Mouse (Mus musculus) splenic B cell, adult 2 months (primary cell): ENCODE measurements around the gene Gm10142.
"Not testable (repeated sequence)": the region's sequence is repeated elsewhere in the genome, so short reads cannot be mapped to it uniquely, and the experiment has no call there.

Experiments
- DNase-seq: peaks from one replicate; pipeline ENCODE4 v3.0.0-alpha.2; 2011; ENCODE audit warnings: low read depth, low spot score
- H3K27me3 ChIP-seq: 2 replicates; pipeline ENCODE4 v1.6.1; 2012; ENCODE audit warnings: mild to moderate bottlenecking, low read length, moderate library complexity, mixed read lengths; ENCODE audit not compliant: control insufficient read depth, poor library complexity, insufficient read depth, severe bottlenecking
- H3K36me3 ChIP-seq: 2 replicates; pipeline ENCODE4 v1.6.1; 2012; ENCODE audit warnings: mild to moderate bottlenecking, low read length, moderate library complexity, mixed read lengths; ENCODE audit not compliant: control insufficient read depth, poor library complexity, insufficient read depth, severe bottlenecking

The Gm10142 gene

DNA sequence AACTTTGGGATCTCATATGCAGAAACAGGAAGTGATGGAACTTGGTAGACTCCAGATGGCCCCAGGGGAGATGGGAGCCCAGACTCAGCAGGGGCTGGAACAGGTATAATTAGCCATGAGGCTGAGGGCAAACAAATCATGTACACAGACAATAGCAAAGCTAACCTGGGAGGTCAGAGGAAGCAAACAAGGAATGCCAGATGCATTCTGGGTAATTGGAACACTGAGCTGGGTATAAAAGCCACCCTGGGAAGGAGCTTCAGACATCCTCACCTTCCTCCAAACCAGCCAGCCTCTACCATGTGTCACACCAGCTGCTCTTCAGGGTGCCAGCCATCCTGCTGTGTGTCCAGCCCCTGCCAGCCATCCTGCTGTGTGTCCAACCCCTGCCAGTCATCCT, 4.5 kb upstream of the Gm10142 start, which contains the start of gene Gm10024:
TSS of gene Gm10024 (plus strand) at position 301 of the 400 bp plus-strand sequence.
- not testable (repeated sequence) for H3K27me3 ChIP-seq, H3K36me3 ChIP-seq, DNase-seq

DNA sequence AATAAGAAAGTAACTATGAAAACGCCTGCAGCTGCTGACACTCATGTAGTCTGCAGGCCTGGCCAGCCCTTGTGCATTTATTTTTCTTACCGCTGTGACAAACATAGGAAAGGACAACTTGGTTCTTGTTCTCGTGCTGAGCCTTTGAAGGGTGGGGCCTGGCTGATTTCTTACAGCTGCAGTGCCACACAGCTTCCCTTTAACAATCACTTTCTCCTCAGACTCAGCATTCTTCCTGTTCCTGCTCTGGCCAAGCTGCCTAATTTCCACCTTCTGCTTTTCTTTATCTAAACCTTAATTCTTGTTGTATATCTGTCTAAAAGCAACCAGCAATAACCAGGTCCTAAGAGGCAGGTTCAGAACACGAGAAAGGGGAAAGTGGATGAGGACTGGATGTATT, 1.9 kb upstream of the Gm10142 start:
- Histone ChIP-seq H3K27me3 (no peaks in the 10 kb centered on the region), H3K36me3 (no peaks in the 10 kb centered on the region)
- DNase-seq: no peak

DNA sequence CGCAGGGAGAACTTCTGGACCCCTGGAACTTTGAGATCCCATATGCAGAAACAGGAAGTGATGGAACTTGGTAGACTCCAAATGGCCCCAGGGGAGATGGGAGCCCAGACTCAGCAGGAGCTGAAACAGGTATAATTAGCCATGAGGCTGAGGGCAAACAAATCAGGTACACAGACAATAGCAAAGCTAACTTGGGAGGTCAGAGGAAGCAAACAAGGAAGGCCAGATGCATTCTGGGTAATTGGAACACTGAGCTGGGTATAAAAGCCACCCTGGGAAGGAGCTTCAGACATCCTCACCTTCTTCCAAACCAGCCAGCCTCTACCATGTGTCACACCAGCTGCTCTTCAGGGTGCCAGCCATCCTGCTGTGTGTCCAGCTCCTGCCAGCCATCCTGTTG, 4.7 kb downstream of the Gm10142 start, which contains the start of gene Krtap12-1:
TSS of gene Krtap12-1 (plus strand) at position 301 of the 400 bp plus-strand sequence.
- DNase-seq, H3K36me3 ChIP-seq, H3K27me3 ChIP-seq: not testable (repeated sequence)

DNA sequence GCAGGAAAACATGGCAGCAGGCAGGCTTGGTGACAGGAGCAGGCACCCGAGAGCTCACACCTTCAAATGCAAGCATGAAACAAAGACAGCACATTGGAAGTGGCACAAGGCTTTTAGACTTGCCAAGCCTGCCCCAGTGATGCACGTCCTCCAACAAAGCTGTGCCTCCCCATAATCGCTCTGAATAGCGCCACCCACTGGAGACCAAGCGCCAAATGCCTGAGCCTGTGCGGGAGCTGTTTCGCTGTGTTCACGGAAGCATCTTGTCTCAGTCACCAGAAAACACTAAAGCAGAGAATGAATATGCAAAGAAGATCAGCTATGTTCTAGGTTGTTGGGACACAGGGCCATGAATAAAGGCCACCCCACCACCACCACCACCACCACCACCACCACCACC, 9.2 kb downstream of the Gm10142 start:
- Histone ChIP-seq H3K27me3 (no peaks in the 10 kb centered on the region), H3K36me3 (no peaks in the 10 kb centered on the region)
- no peak for DNase-seq

DNA sequence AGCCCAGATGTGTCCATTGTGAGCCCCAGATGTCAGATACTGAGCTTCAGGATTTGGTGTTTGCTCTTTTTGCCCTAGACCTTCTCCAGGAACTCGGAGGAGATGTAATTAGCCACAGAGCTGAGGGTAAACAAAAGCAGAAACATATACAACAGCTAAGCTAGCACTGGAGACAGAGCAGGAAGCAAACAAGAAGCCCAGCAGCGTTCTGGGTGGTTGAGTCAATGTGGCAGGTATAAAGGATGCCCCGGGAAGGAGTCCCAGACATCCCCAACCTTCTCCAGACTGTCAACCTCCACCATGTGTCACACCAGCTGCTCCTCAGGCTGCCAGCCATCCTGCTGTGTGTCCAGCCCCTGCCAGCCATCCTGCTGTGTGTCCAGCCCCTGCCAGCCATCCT, 10.6 kb downstream of the Gm10142 start, which contains the start of gene Gm10100:
TSS of gene Gm10100 (plus strand) at position 301 of the 400 bp plus-strand sequence.
- no peak for DNase-seq
- no peaks in the 10 kb centered on the region for H3K36me3 ChIP-seq
- H3K27me3 ChIP-seq: no peaks in the 10 kb centered on the region

DNA sequence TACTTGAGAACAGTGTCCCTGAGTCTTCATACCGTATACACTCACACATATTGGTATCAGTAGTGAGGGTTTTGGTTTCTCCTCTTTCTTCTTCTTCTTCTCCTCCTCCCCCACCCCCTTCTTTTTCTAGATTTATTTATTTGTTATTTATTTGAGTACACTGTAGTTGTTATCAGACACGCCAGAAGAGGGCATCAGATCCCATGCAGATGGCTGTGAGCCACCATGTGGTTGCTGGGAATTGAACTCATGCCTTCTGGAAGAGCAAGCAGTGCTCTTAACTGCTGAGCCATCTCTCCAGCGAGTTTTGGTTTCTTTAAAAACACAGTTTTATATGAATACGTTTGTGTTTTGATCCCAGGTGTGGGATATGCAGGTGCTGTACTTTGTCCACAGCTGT, 12.7 kb downstream of the Gm10142 start:
- no peaks in the 10 kb centered on the region for H3K27me3 ChIP-seq
- no peak for DNase-seq
- H3K36me3 ChIP-seq: no peaks in the 10 kb centered on the region

DNA sequence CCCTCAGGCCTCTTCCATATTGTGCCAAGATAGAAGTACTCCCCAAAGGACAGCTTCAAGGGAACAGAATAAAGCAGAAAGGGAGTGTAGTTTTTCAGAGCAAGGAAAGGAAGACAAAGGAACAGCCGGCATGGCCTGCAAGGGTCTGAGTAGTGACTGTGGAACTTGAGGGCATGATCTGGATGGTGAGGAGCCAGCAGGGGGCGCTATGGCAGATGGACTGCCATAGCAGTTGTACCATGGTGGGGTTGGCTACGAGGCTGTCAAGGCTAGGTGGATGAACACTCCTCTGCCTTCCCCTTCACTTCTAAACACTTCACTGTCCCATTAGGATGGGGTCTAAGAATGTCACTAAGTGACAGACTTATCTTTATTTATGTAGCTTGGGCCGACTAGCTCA, 13.6 kb downstream of the Gm10142 start:
- H3K27me3 ChIP-seq: no peaks in the 10 kb centered on the region
- no peaks in the 10 kb centered on the region for H3K36me3 ChIP-seq
- DNase-seq: peak; percentile 26

DNA sequence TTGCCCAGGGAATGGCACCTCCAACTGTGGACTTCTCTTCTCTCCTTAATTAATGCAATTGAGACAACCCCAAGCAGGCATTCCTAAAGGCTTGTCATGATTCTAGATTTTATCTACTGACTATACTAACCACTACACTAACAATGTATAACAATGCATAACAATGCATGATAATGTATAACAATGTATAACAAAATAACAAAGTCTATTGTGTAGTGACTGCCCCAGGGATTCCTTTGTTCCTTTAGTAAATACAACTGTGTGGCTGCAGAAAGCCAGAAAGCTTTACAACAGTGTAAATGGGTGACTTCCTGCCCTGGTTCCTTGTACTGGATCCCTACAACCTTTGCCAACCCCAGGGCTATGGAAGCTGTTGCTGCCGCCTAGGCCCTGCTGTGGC, 20.3 kb downstream of the Gm10142 start:
- DNase-seq: no peak
- no peaks in the 10 kb centered on the region for H3K27me3 ChIP-seq
- H3K36me3 ChIP-seq: no peaks in the 10 kb centered on the region

DNA sequence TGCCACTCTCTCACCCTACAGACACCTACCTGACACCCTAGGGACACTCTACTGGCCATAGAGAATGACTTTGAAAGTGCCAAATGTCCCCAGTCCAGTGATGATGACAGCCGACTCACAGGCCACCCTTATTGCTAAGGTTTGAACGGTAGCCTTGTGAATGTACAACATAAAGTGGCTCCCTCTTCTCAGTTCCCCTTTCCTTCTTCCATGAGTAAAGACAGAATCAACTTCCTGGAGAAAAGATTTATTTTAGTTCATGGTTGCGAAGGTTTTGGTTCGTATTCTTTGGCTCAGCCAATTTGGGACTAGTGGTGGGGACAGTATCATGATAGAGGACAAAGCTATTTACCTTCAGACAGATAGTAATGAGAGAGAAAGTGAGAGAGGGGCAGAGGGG, 23.3 kb downstream of the Gm10142 start:
- Histone ChIP-seq H3K36me3 (no peaks in the 10 kb centered on the region), H3K27me3 (no peaks in the 10 kb centered on the region)
- DNase-seq: no peak

DNA sequence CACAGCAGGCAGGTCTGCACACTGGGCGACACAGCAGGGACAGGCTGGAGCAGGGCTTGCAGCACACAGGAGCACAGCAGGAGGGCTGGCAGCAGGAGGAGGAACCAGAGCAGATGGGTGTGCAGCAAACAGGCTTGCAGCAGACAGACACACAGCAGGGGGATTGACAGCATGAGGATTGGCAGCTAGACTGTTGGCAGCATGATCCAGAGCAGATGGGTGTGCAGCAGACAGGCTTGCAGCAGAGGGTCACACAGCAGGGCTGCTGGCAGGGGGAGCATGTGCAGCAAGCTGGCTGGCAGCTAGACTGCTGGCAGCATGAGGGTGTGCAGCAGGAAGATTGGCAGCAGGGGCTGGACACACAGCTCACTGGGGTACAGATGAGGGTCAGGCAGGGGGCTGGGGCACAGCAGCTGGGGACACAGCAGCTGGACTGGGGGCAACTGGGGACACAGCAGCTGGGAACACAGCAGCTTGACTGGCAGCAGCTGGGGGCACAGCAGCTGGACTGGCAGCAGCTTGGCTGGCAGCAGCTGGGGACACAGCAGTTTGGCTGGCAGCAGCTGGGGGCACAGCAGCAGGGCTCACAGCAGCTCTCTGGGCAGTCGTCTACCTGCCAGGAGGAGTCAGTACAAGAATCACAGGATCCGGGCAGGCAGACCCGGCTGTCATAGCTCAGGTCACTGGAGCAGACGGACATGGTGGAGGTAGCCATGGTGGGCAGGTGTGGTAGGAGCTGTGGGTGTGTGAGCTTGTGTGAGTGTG, 26.5 kb downstream of the Gm10142 start, which contains the start of gene Gm18596:
TSS of gene Gm18596 (minus strand) at position 715 of the 765 bp plus-strand sequence.
- H3K27me3 ChIP-seq, DNase-seq, H3K36me3 ChIP-seq: not testable (repeated sequence)

DNA sequence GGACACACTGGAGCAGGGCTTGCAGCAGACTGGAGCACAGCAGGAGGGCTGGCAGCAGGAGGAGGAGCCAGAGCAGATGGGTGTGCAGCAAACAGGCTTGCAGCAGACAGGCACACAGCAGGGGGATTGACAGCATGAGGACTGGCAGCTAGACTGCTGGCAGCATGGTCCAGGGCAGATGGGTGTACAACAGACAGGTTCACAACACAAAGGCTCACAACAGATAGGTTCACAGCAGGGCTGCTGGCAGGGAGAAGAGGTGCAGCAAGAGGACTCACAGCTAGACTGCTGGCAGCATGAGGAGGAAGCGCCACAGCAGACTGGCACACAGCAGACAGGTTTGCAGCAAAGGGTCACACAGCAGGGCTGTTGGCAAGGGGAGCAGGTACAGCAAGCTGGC, 35.1 kb downstream of the Gm10142 start:
- not testable (repeated sequence) for H3K36me3 ChIP-seq, DNase-seq, H3K27me3 ChIP-seq

DNA sequence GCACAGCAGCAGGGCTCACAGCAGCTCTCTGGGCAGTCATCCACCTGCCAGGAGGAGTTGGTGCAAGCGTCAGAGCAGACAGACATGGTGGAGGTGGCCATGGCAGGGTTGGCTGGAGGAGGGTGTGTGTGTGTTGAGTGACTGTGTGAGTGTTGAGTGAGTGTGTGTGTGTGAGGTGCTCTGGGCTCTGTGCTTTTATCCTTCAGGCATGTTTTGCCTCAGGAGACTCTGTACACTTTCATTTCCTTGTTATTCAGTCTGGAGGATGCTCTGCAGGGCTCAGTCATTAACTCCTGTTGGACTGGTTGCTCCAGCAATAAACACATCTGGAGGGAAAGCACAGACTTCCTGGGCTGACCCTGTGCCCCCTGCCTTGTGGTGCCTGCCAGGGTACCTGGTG, 35.6 kb downstream of the Gm10142 start, which contains the start of gene Gm9736:
TSS of gene Gm9736 (minus strand) at position 101 of the 400 bp plus-strand sequence.
- DNase-seq, H3K27me3 ChIP-seq, H3K36me3 ChIP-seq: not testable (repeated sequence)

DNA sequence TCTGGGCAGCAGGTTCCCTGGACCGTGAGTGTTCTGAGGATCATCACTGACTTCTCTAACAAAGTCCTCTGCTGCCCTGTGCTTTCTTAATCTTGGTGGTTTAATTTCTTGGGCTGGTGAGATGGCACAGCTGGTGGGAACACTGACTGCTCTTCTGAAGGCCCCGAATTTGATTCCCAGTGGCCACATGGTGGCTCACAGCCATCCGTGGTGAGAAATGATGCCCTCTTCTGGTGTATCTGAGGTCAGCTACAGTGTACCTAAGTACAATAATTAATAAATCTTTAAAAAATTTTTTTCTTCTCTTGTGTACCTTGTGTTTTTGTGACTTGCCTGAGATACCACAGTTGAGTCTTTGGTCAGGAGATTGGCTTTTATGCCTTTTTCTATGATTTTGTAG, 36.7 kb downstream of the Gm10142 start:
- H3K27me3 ChIP-seq, H3K36me3 ChIP-seq: not testable (repeated sequence)
- DNase-seq: peak; percentile 15

DNA sequence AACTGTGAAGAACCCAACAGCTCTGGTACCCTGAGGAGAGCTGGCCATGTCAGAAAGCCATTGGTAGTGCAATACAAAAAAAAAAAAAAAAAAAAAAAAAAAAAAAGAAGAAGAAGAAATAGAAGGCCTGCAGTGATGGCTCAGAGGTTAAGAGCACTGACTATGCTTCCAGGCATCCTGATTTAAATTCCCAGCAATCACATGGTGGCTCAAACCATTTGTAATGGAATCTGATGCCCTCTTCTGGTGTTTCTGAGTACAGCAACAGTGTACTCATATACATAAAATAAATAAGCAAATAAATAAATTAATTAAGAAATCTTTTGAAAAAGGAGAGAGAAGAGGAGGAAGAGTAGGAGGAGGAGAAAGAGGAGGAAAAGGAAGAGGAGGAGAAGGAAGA, 37.8 kb downstream of the Gm10142 start:
- Histone ChIP-seq H3K36me3 (no peaks in the 10 kb centered on the region), H3K27me3 (no peaks in the 10 kb centered on the region)
- DNase-seq: peak; percentile 13

DNA sequence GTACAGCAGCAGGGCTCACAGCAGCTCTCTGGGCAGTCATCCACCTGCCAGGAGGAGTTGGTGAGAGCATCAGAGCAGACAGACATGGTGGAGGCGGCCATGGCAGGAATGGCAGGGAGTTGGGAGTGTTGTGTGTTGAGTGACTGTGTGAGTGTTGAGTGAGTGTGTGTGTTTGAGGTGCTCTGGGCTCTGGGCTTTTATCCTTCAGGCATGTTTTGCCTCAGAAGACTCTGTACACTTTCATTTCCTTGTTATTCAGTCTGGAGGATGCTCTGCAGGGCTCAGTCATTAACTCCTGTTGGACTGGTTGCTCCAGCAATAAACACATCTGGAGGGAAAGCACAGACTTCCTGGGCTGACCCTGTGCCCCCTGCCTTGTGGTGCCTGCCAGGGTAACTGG, 44.0 kb downstream of the Gm10142 start, which contains the start of gene Gm3233:
TSS of gene Gm3233 (minus strand) at position 101 of the 400 bp plus-strand sequence.
- not testable (repeated sequence) for H3K36me3 ChIP-seq, DNase-seq, H3K27me3 ChIP-seq
